Mouse (Mus musculus) stomach, embryonic 15.5 days (tissue): ENCODE measurements around the gene Cfap20. TPM values are rescaled to one million over a fixed set of nuclear protein-coding genes. Genes with fewer than 3 reads are reported as not detected.

Experiments used
- ATAC-seq: fragments of 200-750 bp; cut with Nextera tagmentation; 2 replicates; pipeline ENCODE4 v1.8.0; 2017; ENCODE audit warnings: low read depth, moderate number of reproducible peaks, moderate TSS enrichment; ENCODE audit not compliant: insufficient read depth, low FRiP score
- H3K27ac ChIP-seq: fragments of 300-500 bp; sonication (generic); 2 replicates; pipeline ENCODE4 v1.5.1; 2015; ENCODE audit warnings: mild to moderate bottlenecking, inconsistent platforms
- H3K27me3 ChIP-seq: fragments of 300-500 bp; sonication (generic); replicated peaks from 2 replicates; pipeline ENCODE4 v1.6.1; 2015; ENCODE audit warnings: inconsistent platforms
- H3K36me3 ChIP-seq: fragments of 300-500 bp; sonication (generic); 2 replicates; pipeline ENCODE4 v1.6.1; 2015; ENCODE audit warnings: inconsistent platforms
- H3K4me1 ChIP-seq: fragments of 300-500 bp; sonication (generic); 2 replicates; pipeline ENCODE4 v1.6.1; 2015; ENCODE audit warnings: inconsistent platforms
- H3K4me2 ChIP-seq: fragments of 300-500 bp; sonication (generic); 2 replicates; pipeline ENCODE4 v1.6.1; 2015; ENCODE audit warnings: mild to moderate bottlenecking, inconsistent platforms
- H3K4me3 ChIP-seq: fragments of 300-500 bp; sonication (generic); replicated peaks from 2 replicates; pipeline ENCODE4 v1.5.1; 2015; ENCODE audit warnings: inconsistent platforms
- H3K9ac ChIP-seq: fragments of 300-500 bp; sonication (generic); 2 replicates; pipeline ENCODE4 v1.6.1; 2015; ENCODE audit warnings: inconsistent platforms
- H3K9me3 ChIP-seq: fragments of 300-500 bp; sonication (generic); 2 replicates; pipeline ENCODE4 v1.6.1; 2016; ENCODE audit warnings: inconsistent platforms
- WGBS: fragments of 180-500 bp; shearing (Covaris S2); methylation state at CpG from one replicate; pipeline ENCODE4 v1.1.7; 2015; 5-methylcytosine and 5-hydroxymethylcytosine counted together
- polyA plus RNA-seq: library from polyadenylated mRNA; unstranded; fragments of >200 nt; fragmentation: Nextera tagmentation; extraction: Ambion mirVana; gene quantifications from 2 replicates; pipeline ENCODE4 v1.2.1, GENCODE M21; 2015

Cfap20 gene
- polyA plus RNA-seq, 1 experiment from 2014 or later, result 134 TPM

- ATAC-seq, result no peak
- Histone ChIP-seq H3K4me2 (no peak overlapping the region), H3K9me3 (no peaks in the 10 kb centered on the region), H3K36me3 (no peaks in the 10 kb centered on the region), H3K4me1 (peaks cover 4% of the 10 kb centered on the region; the same call in 1 of the 2 replicates), H3K27me3 (no peaks in the 10 kb centered on the region), H3K9ac (no peak overlapping the region), H3K27ac (no peak overlapping the region), H3K4me3 (no peak overlapping the region)
- 69% methylated on average over 5 of the region's 5 CpGs for WGBS
Observed at GRCm38 (mm10) chr8:95409518-95409917, 25.2 kb downstream of the Cfap20 start.

DNA sequence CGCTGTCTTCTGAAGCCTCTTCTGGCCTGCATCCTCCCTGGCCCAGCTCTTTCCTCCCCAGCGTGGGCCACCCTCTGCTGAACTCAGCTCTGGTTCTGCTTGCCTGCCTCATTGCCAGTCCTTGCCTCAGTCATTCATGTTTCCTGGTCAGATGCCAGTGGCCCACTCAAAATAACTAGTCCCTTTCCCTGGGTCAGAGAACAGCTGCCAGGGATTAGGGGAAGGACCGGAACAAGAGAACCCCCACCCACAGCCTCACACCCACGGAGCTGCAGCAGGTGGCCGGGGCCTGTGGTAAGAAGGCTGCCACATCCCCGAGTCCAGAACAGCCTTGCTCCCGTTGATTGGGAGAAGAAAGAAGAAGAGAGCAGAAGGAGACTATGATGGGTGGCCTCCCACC lies 33.6 kb downstream of the Cfap20 start:
- no peak overlapping the region for H3K9ac ChIP-seq
- H3K36me3 ChIP-seq, result no peaks in the 10 kb centered on the region
- H3K27me3 ChIP-seq, result no peaks in the 10 kb centered on the region
- 76% methylated on average over 7 of the region's 7 CpGs for WGBS
- no peak overlapping the region for H3K4me2 ChIP-seq
- H3K27ac ChIP-seq, result no peak overlapping the region
- no peaks in the 10 kb centered on the region for H3K9me3 ChIP-seq
- no peak for ATAC-seq
- peaks cover 7% of the 10 kb centered on the region; the same call in 1 of the 2 replicates for H3K4me1 ChIP-seq
- no peak overlapping the region for H3K4me3 ChIP-seq

DNA sequence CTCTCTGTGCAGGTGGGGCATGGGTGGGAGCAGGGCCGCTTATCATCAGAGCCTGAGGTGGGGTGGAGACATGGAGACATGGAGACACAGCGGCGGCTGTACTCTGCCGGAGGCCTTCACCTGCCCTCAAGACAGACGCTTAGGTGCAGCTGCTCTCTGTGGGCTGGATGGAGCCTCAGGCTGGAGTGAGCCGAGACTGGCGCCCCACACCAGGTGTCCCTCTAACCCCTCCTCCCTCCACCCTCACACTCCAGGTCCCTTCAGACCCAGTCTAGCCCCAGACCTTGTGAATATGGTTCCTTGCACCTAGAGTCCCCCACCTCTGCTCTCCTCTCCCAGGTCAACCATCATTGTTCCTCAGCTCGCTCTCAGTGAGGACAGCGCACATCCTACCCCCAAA lies 35.5 kb downstream of the Cfap20 start:
- Histone ChIP-seq H3K4me1 (peaks cover 13% of the 10 kb centered on the region; the same call in 1 of the 2 replicates), H3K4me2 (no peak overlapping the region), H3K27me3 (no peaks in the 10 kb centered on the region), H3K9me3 (no peaks in the 10 kb centered on the region), H3K9ac (no peak overlapping the region), H3K4me3 (no peak overlapping the region), H3K36me3 (no peaks in the 10 kb centered on the region), H3K27ac (no peak overlapping the region)
- WGBS, result 68% methylated on average over 9 of the region's 9 CpGs
- ATAC-seq, result no peak

GRCm38 (mm10) chr8:95397201-95397600 lies 37.5 kb downstream of the Cfap20 start:
- no peak overlapping the region; the same call in 1 of the 2 replicates for H3K27ac ChIP-seq
- 52% methylated on average over 5 of the region's 5 CpGs for WGBS
- H3K4me2 ChIP-seq, result no peak overlapping the region
- no peaks in the 10 kb centered on the region for H3K27me3 ChIP-seq
- H3K4me1 ChIP-seq, result peaks cover 13% of the 10 kb centered on the region; the same call in 1 of the 2 replicates
- H3K4me3 ChIP-seq, result no peak overlapping the region
- H3K9ac ChIP-seq, result no peak overlapping the region
- H3K36me3 ChIP-seq, result no peaks in the 10 kb centered on the region
- H3K9me3 ChIP-seq, result no peaks in the 10 kb centered on the region
- no peak for ATAC-seq

GRCm38 (mm10) chr8:95396752-95397151 lies 37.9 kb downstream of the Cfap20 start:
- Histone ChIP-seq H3K9ac (no peak overlapping the region), H3K27ac (peak overlapping the region; percentile 54; the same call in 1 of the 2 replicates), H3K4me1 (peaks cover 13% of the 10 kb centered on the region; the same call in 1 of the 2 replicates), H3K36me3 (no peaks in the 10 kb centered on the region), H3K27me3 (no peaks in the 10 kb centered on the region), H3K4me2 (no peak overlapping the region), H3K4me3 (no peak overlapping the region), H3K9me3 (no peaks in the 10 kb centered on the region)
- WGBS, result 49% methylated on average over 11 of the region's 11 CpGs
- ATAC-seq, result no peak

DNA sequence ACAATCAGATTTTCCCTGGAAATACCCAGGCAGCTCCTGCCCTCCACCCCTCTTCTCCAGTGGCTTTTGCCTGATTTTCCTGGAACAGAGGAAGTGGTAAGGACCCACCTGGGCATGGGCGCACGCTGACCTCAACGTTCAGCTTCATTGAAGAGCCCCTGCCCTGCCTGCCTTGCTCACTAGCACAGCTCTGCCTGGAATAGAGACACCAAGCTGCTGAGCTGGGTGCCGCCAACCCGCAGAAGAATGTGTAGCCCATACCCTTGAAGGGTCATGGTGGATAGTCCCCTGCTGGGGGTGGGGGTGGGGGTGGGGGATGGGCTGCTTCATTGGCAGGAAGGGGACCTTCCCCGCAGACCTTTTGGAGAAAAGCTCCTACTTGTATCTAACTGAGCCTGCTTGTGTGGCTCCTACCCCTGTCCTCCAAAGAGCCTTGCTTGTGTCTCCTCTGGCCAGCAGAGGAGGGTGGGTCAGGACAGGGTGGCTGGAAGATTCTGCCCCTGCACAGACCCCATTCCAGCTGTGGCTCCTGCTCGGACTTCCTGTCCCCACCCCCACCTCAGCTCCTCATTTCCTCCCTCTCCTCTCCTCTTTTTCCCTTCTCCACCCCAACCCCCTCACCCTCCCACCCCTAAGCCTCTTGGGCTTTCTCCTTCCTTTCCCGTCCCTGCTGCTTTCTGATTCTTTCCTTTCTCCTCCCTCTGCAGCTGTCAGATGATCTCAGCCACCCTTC lies 39.3 kb downstream of the Cfap20 start:
- Histone ChIP-seq H3K4me2 (no peak overlapping the region), H3K36me3 (no peaks in the 10 kb centered on the region), H3K9ac (no peak overlapping the region), H3K4me3 (no peak overlapping the region), H3K4me1 (peaks cover 13% of the 10 kb centered on the region; the same call in 1 of the 2 replicates), H3K27ac (peak overlapping the region; percentile 54), H3K27me3 (no peaks in the 10 kb centered on the region), H3K9me3 (no peaks in the 10 kb centered on the region)
- WGBS, result 43% methylated on average over 8 of the region's 8 CpGs
- ATAC-seq, result no peak; the same call in 1 of the 2 replicates

- Histone ChIP-seq H3K9me3 (no peaks in the 10 kb centered on the region), H3K27me3 (no peaks in the 10 kb centered on the region), H3K9ac (no peak overlapping the region), H3K27ac (peak overlapping the region; percentile 59), H3K4me1 (peaks cover 13% of the 10 kb centered on the region; the same call in 1 of the 2 replicates), H3K4me3 (no peak overlapping the region), H3K4me2 (no peak overlapping the region), H3K36me3 (no peaks in the 10 kb centered on the region)
- ATAC-seq, result peak; percentile 9; the same call in 1 of the 2 replicates
- 69% methylated on average over 5 of the region's 5 CpGs for WGBS
Observed at GRCm38 (mm10) chr8:95392604-95393003, 42.1 kb downstream of the Cfap20 start.

GRCm38 (mm10) chr8:95391101-95391500 lies 43.6 kb downstream of the Cfap20 start:
- ATAC-seq, result no peak

GRCm38 (mm10) chr8:95390312-95390711 lies 44.4 kb downstream of the Cfap20 start:
- 42% methylated on average over 4 of the region's 4 CpGs for WGBS
- peaks cover 3% of the 10 kb centered on the region; the same call in 1 of the 2 replicates for H3K4me1 ChIP-seq
- H3K9ac ChIP-seq, result no peak overlapping the region
- H3K27me3 ChIP-seq, result no peaks in the 10 kb centered on the region
- no peaks in the 10 kb centered on the region for H3K9me3 ChIP-seq
- no peak overlapping the region for H3K27ac ChIP-seq
- no peak for ATAC-seq
- no peaks in the 10 kb centered on the region for H3K36me3 ChIP-seq
- no peak overlapping the region for H3K4me2 ChIP-seq
- no peak overlapping the region for H3K4me3 ChIP-seq

More at GRCm38 (mm10) chr8:95391101-95391500, 43.6 kb downstream of the Cfap20 start:
- no peak overlapping the region for H3K27ac ChIP-seq
- H3K4me2 ChIP-seq, result no peak overlapping the region
- WGBS, result 64% methylated on average over 7 of the region's 7 CpGs
- no peaks in the 10 kb centered on the region for H3K9me3 ChIP-seq
- no peak overlapping the region for H3K4me3 ChIP-seq
- no peaks in the 10 kb centered on the region for H3K36me3 ChIP-seq
- peaks cover 5% of the 10 kb centered on the region; the same call in 1 of the 2 replicates for H3K4me1 ChIP-seq
- H3K27me3 ChIP-seq, result no peaks in the 10 kb centered on the region
- no peak overlapping the region for H3K9ac ChIP-seq

- H3K4me1 ChIP-seq, result no peaks in the 10 kb centered on the region
- H3K4me2 ChIP-seq, result no peak overlapping the region
- no peak overlapping the region for H3K4me3 ChIP-seq
- no peak for ATAC-seq
- H3K36me3 ChIP-seq, result no peaks in the 10 kb centered on the region
- H3K9ac ChIP-seq, result no peak overlapping the region
- H3K27ac ChIP-seq, result no peak overlapping the region
- H3K9me3 ChIP-seq, result no peaks in the 10 kb centered on the region
- 80% methylated on average over 7 of the region's 7 CpGs for WGBS
- no peaks in the 10 kb centered on the region for H3K27me3 ChIP-seq
Observed at GRCm38 (mm10) chr8:95387936-95388335, 46.7 kb downstream of the Cfap20 start.

- Histone ChIP-seq H3K4me3 (no peak overlapping the region), H3K27me3 (no peaks in the 10 kb centered on the region), H3K4me1 (no peaks in the 10 kb centered on the region), H3K27ac (no peak overlapping the region), H3K36me3 (no peaks in the 10 kb centered on the region), H3K9ac (no peak overlapping the region), H3K4me2 (no peak overlapping the region), H3K9me3 (no peaks in the 10 kb centered on the region)
- 81% methylated on average over 10 of the region's 10 CpGs for WGBS
- ATAC-seq, result no peak
Observed at GRCm38 (mm10) chr8:95387221-95387620, 47.4 kb downstream of the Cfap20 start.

DNA sequence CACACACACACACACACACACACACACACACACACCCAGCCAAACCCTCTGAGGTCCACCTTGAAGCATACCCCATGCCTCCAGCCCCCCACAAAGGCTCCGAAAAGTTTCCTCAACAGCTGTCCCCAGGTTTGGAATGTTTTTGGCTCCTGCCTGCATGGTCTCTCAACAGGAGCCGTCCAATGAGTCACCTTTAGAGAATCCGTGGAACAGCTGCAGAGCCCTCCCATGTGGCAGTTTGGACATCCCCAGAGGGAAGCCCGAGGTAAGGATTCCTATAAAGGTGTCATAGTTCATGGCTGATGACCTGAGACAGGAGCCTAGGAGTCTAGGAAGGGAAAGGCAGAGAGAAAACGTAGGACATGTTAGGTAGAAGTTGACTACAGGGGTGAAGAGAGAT lies 48.6 kb downstream of the Cfap20 start:
- Histone ChIP-seq H3K9me3 (no peaks in the 10 kb centered on the region), H3K4me3 (no peak overlapping the region), H3K36me3 (no peaks in the 10 kb centered on the region), H3K27ac (no peak overlapping the region), H3K4me2 (no peak overlapping the region), H3K4me1 (no peaks in the 10 kb centered on the region), H3K9ac (no peak overlapping the region), H3K27me3 (no peaks in the 10 kb centered on the region)
- no peak for ATAC-seq
- WGBS, result 60% methylated on average over 5 of the region's 5 CpGs
